Mouse (Mus musculus): ENCODE measurements around the gene Chp2.
"Not testable (repeated sequence)": the region's sequence is repeated elsewhere in the genome, so short reads cannot be mapped to it uniquely, and the experiment has no call there.

Gene Chp2

DNA sequence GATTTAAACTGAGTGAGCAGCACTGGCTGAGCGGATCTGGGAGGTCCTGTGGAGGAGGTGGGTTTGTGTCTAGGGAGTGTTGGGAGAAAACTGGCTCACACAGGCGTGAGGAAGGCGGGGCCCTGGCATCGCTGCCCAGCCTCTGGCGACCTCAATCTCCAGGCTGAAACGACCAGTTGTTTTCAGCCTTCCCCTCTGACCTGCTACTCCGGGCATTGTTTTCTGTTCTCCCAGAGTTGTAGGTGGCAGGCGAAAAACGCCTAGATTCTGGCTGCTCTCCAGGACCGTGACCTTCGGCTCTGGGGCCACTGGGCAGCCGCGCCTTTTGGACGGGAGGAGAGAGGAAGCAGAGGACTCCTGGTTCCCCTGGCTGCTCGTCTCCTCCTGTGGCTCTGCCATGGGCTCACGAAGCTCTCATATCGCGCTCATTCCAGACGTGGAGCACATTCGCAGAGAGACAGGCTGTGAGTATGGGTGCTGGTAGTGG, at the start of gene Chp2:
Gene Chp2 (plus strand): TSS at position 182 of the 487 bp plus-strand sequence.
- peak in 1 of 2 experiments; percentile 10 for DNase-seq

DNA sequence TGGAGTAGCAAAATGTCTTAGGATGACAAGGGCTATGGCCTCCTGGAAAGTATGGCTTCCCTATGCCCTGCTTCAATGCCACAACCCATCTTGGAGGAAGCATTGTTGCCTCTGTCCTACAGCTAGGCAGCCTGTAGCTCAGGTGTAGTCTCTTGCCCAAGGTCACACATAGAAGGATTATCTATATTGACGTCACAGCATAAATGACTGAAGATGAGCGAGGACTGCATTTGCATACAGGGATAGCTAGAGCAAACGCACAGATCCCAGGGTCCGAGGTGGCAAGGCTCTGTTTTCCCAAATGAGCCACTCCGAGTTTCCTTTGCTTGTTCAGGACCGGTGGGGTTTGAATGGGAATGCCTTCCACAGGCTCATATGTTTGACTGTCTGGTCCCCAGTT, 48.6 kb upstream of the Chp2 start:
- DNase-seq: no peak

DNA sequence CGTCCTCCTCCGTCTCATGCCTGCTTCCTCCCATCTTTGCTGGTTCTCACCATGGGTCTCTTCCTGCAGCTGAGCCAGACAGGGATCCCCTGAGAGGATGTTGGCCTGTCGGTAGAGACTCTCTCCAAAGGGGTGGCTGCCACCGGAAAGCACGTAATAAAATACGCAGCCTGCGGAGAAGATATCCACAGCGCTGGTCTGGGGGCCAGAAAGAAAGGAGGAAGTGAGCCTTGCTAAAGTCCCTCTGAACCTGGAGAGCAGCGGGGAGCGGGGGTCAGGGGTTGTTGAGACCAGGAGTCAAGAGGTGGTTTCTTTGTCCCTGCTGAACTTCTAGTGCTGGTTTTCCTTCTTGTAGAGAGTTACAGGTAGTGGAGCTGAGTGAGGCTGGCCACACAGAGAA, 47.7 kb upstream of the Chp2 start:
- DNase-seq: no peak

DNA sequence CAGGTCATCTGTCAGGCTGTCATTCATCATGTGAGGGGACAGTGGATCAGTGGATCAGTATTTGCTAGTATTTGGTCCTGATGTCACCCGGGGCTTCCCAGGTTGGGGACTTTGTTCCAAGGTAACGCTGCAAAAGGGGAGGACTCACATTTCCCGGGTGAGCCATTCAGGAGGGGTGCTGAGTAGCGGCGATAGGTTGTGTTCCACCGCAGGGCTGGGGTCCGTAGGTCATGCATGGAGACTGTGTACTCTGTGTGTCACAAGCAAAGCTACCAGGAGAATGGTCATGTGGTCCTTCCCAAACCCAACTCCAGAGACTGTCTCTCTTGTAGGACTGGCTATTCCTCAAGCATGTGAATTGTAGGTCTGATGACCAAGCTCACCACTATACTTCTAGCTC, 38.6 kb upstream of the Chp2 start:
- DNase-seq: no peak

DNA sequence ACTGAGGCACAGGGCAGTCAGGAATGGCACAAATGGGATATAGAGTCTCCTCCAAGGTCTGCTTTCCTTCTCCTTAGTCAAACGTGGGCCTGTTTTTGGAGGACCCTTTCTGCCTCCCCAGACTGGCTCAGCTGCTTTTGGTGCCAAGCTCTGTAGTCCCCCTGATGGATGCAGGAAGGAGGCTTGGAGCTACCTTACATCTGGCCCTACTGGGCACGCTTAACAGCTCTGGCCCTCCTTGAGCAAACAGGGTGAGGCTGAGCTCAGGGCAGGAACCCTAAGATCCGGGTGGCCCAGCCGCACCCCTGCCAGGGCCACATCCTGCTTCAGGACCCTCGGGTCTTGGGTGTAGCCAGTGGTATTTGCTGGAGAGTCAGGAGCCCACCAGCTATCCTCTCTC, 34.7 kb upstream of the Chp2 start:
- DNase-seq: no peak

DNA sequence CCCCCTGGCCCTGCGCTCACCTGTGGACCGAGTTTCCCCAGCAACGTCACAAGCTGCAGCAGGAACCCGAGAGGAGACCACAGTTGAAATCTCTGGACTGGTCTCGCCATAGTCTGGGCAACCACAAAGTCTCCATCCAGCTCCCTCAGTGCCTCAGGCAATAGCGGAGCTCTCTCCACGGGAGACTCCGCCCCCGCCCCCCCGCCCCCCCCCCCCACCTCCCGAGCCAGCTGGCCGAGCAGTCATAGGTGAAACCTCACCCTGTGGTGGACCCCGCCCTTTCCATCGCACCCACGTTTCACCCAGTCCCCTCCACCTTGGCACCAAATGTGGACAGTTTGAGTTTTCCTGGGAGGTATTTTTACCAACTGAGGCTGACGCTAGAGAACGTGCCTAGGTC, 33.3 kb upstream of the Chp2 start, which contains the start of gene Ern2:
Gene Ern2 (minus strand): TSS at position 165 of the 400 bp plus-strand sequence.
- DNase-seq: no peak

DNA sequence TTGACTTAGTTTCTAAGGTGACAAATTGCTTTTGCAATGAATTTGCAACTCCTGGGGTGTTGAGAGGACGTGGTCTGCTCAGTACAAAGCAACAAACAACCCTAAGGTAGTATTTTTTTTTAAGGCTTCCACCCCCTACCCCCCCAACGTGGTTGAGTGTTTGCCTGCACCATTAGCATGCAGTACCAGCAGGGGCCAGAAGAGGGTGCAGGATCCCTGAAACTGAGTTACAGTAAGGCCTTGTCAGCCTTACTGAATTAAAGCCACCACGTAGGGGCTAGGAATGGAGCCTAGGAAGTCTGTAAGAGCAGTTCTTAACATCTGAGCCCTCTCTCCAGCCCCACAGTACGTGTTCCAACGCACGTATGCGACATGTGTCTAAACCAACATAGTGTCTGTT, 29.8 kb upstream of the Chp2 start:
- peak in 1 of 2 experiments; percentile 47 for DNase-seq

DNA sequence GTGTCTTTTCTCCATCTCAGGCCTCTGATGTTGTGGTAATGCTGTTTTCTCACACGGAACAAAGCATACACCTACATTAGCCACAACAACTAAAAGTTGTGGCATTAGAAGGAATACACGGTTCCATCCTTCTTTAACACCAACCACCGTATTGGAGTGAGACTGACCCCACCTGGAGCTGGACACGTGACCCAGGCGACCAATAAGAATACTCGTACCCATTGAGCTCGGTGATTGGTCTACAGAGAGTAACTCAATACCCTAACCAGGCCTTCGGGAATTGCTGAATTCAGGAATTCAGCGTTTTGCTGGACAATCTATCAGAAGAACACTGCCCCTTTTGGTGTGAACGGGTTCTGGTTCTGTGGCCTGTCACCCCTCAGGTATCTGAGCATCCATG, 28.2 kb upstream of the Chp2 start:
- DNase-seq: no peak

DNA sequence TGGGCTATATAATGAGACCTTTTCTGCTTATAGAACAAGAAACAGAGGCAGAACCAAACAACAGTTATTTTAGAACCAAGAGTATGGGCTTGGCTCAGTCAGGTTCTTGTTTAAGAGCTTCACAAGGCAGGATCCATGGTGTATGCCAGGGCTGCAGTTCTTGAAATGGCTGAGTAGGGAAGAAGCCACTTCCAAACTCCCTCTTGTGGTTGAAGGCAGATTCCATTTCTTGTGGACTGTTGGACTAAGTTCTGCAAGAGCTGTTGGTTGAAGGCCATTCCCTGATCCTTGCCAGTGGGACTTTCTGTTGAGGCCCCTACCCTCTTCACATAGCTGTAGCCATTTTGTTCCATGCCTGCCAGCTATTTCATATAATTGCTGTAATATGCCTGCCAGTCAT, 25.4 kb upstream of the Chp2 start:
- DNase-seq: no peak

DNA sequence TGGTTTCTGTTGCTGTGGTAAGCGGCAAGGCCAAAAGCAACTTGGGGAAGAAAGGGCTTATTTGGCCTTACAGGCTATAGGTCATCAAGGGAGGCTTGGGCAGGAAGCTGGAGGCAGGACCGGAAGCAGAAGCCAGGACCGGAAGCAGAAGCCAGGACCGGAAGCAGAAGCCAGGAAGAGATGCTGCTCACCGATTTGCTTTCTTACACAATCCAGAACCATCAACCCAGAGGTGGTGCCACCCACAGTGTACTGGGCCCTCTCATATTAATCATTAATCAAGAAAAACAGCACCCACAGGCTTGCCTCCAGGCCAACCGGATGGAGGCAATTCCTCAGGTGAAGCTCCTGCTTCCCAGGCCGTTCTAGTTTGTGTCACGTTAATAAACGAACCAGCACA, 22.5 kb upstream of the Chp2 start:
- DNase-seq: no peak

DNA sequence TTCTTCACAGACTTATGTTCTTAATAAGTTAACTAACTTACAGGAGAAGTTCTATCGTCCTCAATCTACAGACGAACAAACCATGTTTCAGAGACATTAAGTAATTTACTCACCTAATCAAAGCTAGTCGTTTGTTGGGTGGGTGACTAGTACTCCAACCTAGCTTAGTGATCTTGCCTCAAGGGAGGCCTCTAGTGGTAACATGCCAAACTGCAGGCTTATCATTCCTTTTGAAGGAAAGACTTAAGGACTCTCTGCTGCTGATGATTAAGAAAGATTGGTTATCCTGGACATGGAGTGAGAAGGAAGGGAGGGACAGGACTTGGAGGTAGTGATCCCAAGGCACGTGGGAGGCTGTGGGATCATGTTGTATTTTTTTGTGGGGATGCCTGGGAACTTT, 22.0 kb upstream of the Chp2 start:
- DNase-seq: peak in 1 of 2 experiments; percentile 48

DNA sequence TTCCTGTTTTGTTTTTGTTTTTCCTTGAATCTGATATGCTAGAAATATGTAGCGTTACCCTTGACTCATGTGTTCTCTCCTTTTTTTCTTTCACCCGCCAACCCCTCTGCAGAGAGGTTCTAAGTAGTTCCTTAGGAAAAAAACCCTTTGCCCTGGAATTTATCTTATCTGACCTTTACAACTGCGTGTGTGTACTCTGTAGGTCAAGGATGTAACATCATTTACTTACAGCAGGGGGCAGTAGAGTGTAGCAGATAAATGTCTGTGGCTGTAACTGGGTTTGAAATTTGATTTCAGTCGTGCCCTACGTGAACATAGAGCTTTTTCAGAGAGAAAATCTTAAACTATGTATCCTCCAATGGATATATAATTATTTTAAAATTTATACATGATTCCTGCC, 20.0 kb upstream of the Chp2 start:
- no peak for DNase-seq

DNA sequence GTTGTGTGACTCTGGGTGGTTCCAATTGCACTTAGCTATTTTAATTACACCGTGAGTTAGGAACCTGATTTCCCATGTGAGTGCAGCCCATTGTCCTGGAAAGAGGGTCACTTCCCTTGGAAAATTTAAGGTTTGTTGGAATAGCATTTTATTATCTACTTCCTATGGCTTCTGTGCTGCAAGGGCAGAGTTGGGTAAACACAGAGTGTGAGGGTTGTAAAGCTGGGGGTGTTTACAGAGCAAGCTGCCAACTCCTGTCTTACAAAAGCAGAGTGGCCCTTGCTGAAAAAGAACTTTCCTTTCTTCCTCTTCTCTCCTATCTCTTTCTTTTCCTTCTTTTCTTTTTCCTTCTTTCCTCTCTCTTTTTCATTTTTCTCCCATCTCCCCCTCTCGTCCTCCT, 15.4 kb upstream of the Chp2 start:
- DNase-seq: no peak

DNA sequence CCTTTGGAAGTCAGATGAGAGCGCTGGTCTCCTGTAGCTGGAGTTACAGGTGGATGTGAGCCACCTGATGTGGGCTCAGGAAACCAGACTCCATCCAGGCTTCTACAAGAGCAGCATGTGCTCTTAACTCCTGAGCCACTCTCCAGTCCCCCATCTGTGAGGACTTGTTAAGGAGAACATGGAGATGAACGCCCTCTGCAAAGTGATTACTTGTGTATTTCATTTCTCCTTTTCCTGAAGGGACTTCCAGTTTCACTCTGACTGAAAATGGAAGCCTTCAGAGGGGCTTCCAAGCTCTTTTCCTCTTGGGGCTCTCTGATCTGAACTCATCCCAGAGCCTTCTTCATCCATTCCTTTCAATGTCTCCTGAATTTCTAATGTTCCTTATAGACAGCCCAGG, 13.2 kb upstream of the Chp2 start:
- no peak for DNase-seq

DNA sequence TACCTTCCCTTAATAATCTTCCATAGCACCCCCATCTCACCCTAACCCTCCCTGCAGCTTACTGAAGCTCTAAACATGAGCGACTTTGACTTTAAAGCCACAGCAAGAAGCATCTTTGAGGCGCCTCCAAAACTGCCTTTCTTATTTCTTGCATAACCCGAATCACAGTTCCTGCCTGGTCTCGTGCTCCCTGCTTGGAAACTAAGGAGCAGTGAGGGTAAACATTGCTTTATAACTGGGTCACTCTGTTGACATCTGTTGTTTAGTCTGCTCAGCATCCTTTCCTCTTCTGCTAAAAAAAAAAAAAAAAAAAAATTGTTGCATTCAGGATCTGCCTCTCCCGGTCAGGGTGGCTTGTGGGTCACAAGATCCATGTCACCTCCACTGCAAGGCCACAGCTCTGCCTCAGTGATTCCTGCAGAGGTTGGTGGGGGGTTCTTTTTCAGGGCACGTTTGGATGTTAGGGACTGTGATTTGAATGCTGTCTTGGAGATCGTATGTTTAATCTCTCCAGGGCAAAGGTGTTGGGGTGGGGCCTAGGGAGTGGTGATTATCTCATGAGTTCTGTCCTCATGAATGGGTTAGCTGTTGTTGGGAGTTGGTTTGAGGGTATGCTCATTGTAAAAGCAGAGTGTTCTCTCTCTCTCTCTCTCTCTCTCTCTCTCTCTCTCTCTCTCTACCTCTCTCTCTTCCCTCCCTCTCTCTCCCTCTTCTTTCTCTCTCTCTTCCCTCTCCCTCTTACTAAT, 10.8 kb upstream of the Chp2 start:
- no peak for DNase-seq

DNA sequence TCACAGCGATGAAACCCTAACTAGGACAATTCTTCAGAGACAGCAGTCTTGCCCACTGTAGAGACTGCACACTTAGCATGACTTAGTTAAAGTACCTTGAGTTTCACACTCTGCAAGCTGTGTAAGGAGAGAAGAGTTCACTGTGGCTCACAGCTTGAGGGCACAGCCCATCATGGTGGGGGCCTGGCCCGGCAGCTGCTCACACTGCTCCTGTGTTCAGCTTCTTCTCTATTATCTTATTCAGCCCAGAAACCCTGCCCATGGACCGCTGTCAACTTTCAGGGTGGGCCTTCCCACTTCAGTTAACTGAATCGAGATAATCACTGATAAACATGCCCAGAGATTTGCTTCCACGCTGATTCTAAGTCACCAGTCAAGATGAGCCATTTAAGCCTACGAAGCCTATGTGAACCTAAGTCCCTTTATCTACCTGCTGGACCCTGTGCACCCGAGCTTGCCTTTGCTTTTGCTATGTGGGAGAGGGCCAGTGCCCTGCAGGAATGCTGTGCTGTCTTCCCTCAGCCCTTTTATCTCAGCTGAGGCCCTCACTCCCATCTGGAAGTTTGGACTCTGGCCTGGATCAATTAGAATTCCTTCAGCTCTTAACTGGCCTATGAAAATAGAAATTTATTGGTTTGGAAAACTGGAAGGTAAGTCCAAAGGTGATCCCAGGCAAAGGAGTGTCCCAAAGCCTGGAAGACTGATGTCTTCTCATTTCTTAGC, 6.9 kb downstream of the Chp2 start:
- DNase-seq: no peak

DNA sequence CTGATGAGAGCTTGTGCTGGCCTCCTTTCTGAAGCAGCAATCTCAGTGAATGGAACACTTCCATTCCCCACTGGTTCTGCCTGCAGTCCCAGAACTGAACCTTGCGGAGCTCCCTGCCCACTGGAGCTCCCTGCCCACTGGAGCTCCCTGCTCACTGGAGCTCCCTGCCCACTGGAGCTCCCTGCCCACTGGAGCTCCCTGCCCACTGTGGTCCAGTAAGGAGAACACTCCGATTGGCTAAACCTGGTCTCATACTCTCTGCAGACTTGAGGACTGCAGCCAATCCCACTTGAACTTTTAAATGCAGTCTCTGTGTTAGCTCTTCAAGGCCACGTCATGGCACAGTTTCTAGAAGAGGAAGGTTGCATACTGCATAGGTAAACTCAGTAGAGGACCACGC, 7.4 kb downstream of the Chp2 start:
- DNase-seq: no peak

DNA sequence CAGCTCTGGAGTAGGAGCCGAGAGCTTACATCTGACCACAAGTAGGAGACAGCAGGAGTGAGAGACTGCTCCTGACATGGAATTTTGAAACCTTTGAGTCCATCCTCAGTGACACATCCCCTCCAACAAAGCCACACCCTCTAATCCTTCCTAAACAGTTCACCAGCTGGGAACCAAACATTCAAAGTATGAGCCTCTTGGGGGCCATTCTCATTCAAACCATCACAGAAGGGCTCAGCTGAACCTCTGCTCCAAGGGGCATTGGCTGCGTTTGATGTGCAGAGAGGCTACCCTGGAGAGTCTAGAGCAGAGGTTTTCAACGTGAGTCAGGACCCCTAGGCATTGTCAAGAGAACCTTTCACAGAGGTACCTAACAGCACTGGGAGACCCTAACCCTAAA, 10.0 kb downstream of the Chp2 start:
- no peak for DNase-seq

DNA sequence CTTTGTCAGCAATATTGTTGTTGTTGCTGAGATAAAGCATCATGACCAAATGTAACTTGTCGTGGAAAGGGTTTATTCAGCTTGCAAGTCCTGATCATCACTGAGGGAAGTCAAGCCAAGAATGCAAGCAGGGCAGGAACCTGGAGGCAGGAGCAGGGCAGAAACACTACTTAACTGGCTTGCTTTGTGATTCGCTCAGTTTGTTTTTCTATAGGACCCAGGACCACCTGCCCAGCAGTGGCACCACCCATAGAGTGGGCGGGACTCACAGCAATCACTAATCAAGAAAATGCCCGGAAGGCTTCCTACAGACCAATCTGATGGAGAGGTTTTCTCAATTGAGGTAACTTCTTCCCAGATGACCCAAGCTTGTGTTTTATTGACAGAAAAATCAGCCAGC, 10.6 kb downstream of the Chp2 start:
- no peak for DNase-seq

DNA sequence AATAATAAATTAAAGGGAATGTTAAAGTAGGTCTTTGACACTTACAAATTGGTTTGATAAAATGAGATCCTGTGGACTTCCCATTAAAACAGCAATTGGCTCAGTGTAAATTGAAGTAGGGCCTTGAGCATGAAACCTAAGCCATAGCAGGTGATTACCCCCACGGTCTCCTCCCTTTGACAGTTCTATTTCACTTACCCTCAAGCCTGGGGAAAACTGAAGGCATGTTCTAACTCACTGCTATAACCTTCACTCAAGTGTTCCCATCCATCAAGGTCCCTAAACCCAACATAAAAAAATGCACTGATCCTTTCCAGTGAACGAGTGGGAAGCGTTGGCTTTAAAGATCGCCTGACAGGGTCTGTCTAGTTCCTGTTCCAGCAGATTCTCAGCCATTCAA, 11.6 kb downstream of the Chp2 start:
- DNase-seq: no peak

DNA sequence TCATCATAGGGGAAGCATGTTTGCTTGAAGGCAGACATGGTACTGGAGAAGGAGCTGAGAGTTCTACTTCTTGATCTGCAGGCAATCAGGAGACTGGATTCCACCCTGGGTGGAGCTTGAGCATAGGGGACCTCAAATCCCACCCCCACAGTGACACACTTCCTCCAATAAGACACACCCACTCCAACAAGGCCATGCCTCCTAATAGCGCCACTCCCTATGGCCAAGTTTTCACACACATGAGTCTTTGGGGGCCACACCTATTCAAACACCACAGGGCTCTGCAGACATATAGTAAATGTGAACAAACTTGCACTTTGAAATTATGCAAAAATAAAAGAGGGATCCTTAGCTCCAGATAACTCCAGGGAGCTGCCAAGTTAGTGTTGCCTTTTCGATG, 19.6 kb downstream of the Chp2 start:
- no peak for DNase-seq

DNA sequence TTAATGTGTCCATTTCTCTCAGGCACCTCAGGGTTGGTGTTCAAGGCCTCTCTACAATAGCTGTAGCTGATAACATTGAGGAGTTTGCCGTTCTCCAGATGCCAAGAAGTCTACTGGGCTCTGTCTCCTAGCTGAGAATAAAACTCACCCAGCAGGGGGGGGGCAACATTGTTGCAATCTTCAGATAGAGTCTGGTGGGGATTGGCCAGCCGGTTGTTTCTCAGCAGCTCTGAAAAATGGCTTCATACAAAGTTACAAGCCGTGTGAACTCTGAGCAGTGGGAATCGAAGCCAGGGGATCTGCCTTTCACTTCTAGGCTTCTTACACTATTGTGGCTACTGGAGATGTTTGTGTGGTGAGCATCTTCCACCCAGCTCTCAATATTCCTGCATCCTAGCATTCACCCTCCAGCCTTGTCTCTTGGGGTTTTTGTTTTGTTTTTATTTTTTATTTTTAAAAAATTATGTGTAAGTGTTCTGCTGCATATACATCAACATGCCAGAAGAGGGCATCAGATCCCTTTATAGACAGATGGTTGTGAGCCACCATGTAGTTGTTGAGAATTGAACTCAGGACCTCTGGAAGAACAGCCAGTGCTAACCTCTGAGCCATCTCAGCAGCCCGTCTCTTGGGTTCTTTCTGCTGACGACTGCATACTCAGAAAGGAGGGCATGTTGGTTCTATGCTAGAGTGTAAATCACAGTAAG, 21.3 kb downstream of the Chp2 start:
- no peak for DNase-seq

DNA sequence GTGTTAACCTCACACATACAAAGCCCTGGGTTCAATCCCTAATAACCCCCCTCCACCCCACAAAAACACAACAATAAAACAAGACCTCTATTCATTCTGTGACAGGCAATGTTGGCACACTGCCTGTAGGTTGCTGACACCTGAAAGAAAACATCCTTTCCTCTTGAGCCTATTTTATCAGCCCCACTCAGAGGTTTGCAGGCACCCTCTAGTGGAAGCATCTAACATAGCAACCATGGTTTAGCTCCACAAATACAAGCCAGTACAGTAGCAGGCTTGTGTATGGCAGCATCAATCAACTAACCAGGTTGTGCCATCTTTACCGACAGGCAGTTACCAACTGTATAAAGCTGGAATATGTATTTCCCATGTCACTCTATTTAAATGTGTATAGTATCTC, 23.0 kb downstream of the Chp2 start:
- DNase-seq: no peak

DNA sequence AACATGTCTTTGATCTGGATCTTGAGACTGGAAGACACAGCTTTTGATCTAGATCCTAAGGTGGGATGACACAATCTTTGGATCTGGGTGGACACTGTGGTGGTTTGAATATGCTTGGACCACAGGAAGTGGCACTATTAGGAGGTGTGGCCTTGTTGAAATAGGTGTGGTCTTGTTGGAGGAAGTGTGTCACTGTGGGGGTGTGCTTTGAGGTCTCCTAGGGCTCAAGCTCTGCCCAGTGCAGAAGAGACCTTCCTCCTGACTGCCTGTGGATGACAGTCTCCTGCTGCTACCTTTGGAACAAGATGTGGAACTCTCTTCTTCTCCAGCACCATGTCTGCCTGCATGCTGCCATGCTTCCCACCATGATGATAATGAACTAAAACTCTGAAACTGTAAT, 23.4 kb downstream of the Chp2 start:
- not testable (repeated sequence) for DNase-seq
